Mouse (Mus musculus) gastrocnemius, postnatal 4 days (tissue): ENCODE data around the gene Dhrs9. TPM values are rescaled to one million over a fixed set of nuclear protein-coding genes. Genes with fewer than 3 reads are reported as not detected.
A peak's percentile ranks its signal among the peaks of the same experiment; 100 is the strongest.

Experiments used
- DNase-seq, 2 experiments: peaks; one replicate each; pipeline ENCODE4 v3.0.0; 2021 to 2022; ENCODE audit warnings: low spot score in 2 of 2, mixed read lengths in 2 of 2
- total RNA-seq, 2 experiments: library from RNA; stranded (reverse); gene quantifications; 2 replicates each; pipeline ENCODE4 v1.2.3; 2021

Dhrs9 gene
- total RNA-seq, 2 experiments from 2014 or later: 0.05 TPM; not detected in 1

DNA sequence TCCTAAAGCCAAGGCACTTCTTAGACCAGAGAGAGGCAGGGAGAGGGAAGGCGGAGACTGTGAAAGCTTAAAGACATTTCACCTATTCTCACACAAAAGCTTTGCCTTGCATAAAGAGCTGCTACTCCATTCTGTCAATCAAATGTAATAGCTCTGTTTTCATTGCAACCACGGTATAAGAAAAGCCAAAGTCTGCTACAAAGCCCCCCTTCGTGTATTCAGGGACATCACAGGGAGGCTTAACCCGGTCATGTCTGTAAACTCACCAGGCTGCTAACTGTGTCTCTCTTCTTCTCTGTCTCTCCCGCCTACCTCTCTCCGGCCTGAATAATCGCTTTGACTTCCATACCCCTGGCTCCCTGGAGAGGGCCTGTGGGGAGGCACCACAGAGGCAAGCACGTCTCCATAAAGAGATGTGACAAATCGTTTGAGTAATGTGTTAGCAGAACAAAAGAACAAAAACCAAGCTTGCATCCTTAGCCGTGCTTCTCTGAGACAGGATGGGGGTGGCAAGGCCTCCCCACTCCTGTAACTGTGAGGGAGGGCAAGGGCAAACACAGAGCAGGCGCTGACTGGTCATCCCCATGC lies 38.1 kb downstream of the Dhrs9 start:
- no peak for DNase-seq

DNA sequence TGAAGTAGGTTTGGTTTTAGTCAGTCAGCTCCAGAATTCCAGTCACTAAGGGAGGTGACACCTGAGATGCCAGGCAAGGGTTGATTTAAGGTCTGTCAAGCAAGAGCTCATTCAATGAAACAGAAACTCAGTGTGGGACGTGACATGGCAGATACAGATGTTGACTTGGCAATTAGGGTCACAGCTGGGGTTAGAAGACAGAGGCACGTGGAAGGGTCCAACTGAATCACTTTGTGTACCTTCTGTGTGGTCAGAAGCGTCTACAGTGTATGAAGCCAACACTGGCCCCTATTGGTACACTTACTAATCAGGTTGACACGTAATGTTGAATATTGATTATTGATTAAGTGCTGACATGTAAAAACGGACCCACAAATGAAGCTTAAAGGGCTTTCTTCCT lies 44.6 kb downstream of the Dhrs9 start:
- no peak for DNase-seq

DNA sequence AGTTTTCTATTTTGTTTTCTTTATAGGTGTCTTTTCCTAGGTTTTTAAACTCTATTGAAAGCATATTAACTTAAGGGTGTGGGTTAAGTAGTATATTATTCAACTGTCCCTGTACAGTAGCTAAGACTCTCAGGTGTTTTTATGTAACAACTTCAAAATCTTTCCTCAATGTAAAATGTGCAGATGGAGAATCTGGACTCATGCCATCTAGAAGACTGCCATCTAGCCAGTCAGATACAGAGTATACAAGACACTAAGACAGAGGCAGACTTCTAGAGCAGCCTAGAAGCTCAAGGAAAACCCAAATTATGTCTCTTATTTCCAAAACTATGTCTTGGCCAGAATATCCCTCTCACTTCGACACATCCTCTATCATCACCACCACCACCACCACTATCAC lies 45.8 kb downstream of the Dhrs9 start:
- DNase-seq: no peak

DNA sequence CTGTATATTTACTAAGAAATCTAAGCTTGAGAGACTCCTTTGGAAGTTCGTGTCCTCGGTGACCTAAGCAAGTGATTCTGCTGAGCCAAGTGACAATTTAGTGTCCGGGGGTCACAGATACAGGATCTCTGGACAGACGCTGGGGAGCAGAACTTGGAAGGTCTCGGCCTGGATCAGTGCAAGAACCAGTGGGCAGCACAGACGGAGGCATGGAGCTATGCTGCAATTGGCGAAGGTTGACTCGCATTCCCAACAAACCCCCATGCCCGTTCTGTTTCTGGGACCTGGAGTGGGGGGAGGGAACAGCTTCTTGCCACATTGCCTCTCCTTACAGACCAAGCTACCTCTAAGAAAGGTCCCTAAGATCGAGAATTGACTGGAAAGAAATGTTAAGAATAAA lies 46.9 kb downstream of the Dhrs9 start:
- no peak for DNase-seq

DNA sequence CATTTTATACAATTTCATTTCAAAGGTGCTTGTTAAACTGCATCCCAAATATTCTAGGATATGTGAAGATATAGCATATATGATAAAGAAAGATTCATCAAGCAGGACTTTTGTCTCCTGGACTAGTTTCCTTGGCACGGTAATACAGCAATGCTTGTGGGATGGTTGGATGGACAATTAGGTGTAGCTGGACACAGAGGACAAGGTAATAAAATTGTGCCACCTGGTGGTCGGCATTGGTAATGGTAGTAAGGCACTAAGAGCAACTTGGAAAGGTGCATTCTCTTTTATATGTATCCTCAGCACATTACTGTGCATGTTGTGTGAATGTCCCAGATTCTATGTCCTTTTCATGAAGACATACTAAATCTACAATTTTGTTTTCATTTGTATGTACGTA lies 47.9 kb downstream of the Dhrs9 start:
- peak in 1 of 2 experiments; percentile 52 for DNase-seq

DNA sequence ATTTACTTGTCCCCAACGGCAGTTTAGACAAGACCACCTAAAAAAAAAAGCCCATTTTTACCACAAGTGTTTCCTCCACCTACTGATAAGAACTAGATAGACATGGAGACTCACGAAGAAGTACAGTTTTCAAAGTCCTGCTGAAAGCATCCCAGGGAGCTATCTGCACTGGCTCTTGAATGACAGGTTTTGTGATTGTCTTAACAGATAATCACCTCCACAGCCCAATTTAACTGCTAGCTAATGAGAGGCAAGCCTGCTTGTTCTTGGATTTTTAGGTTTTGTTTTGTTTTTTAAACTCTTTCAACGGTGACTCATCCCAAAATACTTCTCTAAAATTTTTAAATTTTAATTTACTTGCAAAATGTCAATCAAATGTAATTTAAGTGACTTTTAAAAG lies 61.4 kb downstream of the Dhrs9 start:
- no peak for DNase-seq

DNA sequence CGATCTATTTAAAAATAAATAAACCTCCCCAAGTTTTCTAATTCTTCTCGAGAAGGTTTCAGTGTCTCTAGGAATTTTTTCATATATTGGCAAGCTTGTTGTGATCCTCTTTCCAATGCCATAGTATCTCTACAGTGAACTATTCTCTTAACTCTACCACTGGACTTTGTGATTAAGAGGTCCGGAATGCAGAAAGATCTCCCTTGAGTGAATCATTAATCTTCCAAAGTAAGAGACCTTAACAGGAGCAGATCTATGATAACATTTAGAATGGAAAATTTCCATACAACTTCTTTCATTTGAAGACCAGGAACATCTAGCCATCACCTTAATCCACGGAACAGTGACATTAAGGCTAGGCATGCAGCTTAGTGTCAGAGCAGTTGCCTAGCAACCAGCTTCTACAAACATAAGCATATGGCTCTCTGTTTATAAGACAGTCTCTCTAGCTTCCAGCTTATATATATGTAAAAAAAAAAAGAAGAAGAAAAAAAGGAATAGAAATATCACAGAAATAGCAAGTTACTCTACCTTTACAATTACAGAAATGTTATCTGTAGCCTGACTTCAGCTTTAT lies 65.7 kb downstream of the Dhrs9 start:
- no peak for DNase-seq

GRCm38 (mm10) chr2:69448581-69448980 lies 68.3 kb downstream of the Dhrs9 start:
- no peak for DNase-seq

- no peak for DNase-seq
These were observed 70.9 kb downstream of the Dhrs9 start for GRCm38 (mm10) chr2:69451128-69451527.

Other genes starting within 250 kb of the Dhrs9 start
- 1 to 10 TPM; 2.7 to 3.0 TPM for gene Nostrin, start 244.6 kb upstream of the Dhrs9 start, total RNA-seq
- 10 to 100 TPM; 15.3 to 16.9 TPM for gene Spc25, start 174.3 kb upstream of the Dhrs9 start, total RNA-seq
- gene G6pc2, start 169.4 kb upstream of the Dhrs9 start, total RNA-seq: not detected
- under 1 TPM in 1 of 2 experiments, not detected in 1; 0.23 TPM for gene Abcb11, start 37.8 kb upstream of the Dhrs9 start, total RNA-seq
- gene Lrp2, start 205.6 kb downstream of the Dhrs9 start, total RNA-seq: under 1 TPM; 0.05 to 0.10 TPM